In the genomic region with DNA sequence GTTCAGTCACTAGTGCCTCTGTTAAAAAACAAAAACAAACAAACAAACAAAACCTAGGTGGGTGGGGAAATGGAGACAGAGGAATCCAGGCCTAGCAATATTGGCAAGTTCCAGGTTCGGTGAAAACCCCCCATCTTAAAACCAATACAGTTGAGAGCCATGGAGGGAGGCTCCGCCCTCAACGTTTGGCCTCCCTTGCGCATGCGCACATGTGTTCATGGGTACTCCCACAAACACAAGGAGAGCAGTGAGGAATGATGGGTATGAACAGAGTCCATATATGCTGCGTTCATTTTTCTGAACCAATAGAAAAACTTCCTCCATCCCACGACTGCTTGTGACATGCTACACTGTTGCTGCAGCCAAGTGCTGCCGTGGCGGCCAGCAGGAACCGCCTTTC, we compare ENCODE assay signal across 26 mouse cellular contexts.
"Had no signal": no experiment of that assay in that cellular context is flagged by ENCODE, and none has a peak within 500 bp of the region (broad histone marks: within the 10 kb centered on the region; RNA-seq: fewer than 3 reads in every experiment).

No protein-coding gene starts in this region.

- H3K4me2 ChIP-seq: heart, embryonic 11.5 days; heart, embryonic 13.5 days; heart, embryonic 15.5 days; hindbrain, embryonic 12.5 days; hindbrain, embryonic 15.5 days; kidney, embryonic 15.5 days; limb, embryonic 13.5 days; limb, embryonic 15.5 days; liver, embryonic 12.5 days had no signal

- H3K4me3 ChIP-seq: heart, adult 2 months; heart, embryonic 13.5 days; heart, embryonic 15.5 days; hindbrain, embryonic 12.5 days; hindbrain, embryonic 15.5 days; kidney, embryonic 15.5 days; limb, embryonic 13.5 days; limb, embryonic 15.5 days; liver, embryonic 12.5 days had no signal

- ATAC-seq: hindbrain, postnatal 0 days; intestine, embryonic 16.5 days; liver, embryonic 12.5 days had no signal

- DNase-seq: gastrocnemius, postnatal 14 days; gastrocnemius, postnatal 36 days; heart, adult 11 months; heart, adult 2 months; heart, postnatal 14 days; heart, postnatal 36 days; kidney, adult 11 months; kidney, adult 2 months; kidney, adult 9 months; kidney, postnatal 14 days; kidney, postnatal 36 days; layer of hippocampus, adult 9-11 months; layer of hippocampus, postnatal 36 days; left cerebral cortex, postnatal 4 days had no signal

- H3K27me3 ChIP-seq: heart, embryonic 13.5 days; heart, embryonic 15.5 days; hindbrain, embryonic 12.5 days; hindbrain, embryonic 15.5 days; kidney, embryonic 15.5 days; liver, embryonic 12.5 days had no signal

- H3K4me1 ChIP-seq: hindbrain, embryonic 12.5 days; kidney, embryonic 15.5 days had no signal

- H3K9me3 ChIP-seq: heart, embryonic 13.5 days; heart, embryonic 15.5 days; hindbrain, embryonic 12.5 days; hindbrain, embryonic 15.5 days; kidney, embryonic 15.5 days; limb, embryonic 13.5 days; limb, embryonic 15.5 days; liver, embryonic 12.5 days had no signal

- H3K36me3 ChIP-seq: heart, embryonic 13.5 days; heart, embryonic 15.5 days; hindbrain, embryonic 12.5 days; hindbrain, embryonic 15.5 days; kidney, embryonic 15.5 days; limb, embryonic 13.5 days; limb, embryonic 15.5 days; liver, embryonic 12.5 days had no signal

- H3K9ac ChIP-seq: heart, embryonic 13.5 days; heart, embryonic 15.5 days; hindbrain, embryonic 12.5 days; hindbrain, embryonic 15.5 days; kidney, embryonic 15.5 days; limb, embryonic 13.5 days; limb, embryonic 15.5 days; liver, embryonic 12.5 days had no signal

- H3K27ac ChIP-seq: heart, adult 2 months; heart, embryonic 13.5 days; heart, embryonic 15.5 days; hindbrain, embryonic 12.5 days; hindbrain, embryonic 15.5 days; hindbrain, postnatal 0 days; kidney, embryonic 15.5 days; kidney, postnatal 0 days; limb, embryonic 13.5 days; limb, embryonic 15.5 days; liver, embryonic 12.5 days had no signal
